Mouse (Mus musculus) ES-E14 (cell line): Measurements from ENCODE around the gene Aldh6a1.

ENCODE experiments used
- CHD2 ChIP-seq: IDR thresholded peaks from 2 replicates; pipeline ENCODE4 v1.6.1; 2014; ENCODE audit warnings: mild to moderate bottlenecking, low read depth, low read length, inconsistent platforms
- HCFC1 ChIP-seq: IDR thresholded peaks from 2 replicates; pipeline ENCODE4 v1.6.1; 2012; ENCODE audit warnings: low read length, inconsistent platforms, borderline replicate concordance; ENCODE audit not compliant: insufficient read depth
- MAFK ChIP-seq: IDR thresholded peaks from 2 replicates; pipeline ENCODE4 v1.6.1; 2014; ENCODE audit warnings: mild to moderate bottlenecking, low read depth, low read length, inconsistent platforms; ENCODE audit not compliant: insufficient read depth
- ZC3H11A ChIP-seq: IDR thresholded peaks from 2 replicates; pipeline ENCODE4 v1.6.1; 2012; ENCODE audit warnings: low read depth, mild to moderate bottlenecking, inconsistent platforms, low read length, borderline replicate concordance
- ZNF384 ChIP-seq: IDR thresholded peaks from 2 replicates; pipeline ENCODE4 v1.6.1; 2012; ENCODE audit warnings: low read depth, low read length, inconsistent platforms

- TF ChIP-seq HCFC1 = no peak
- no peak for TF ChIP-seq MAFK
- no peak for TF ChIP-seq CHD2
- TF ChIP-seq ZNF384 = no peak
- TF ChIP-seq ZC3H11A = no peak
Observed at GRCm38 (mm10) chr12:84448181-84448580, 2.6 kb downstream of the Aldh6a1 start.
